Mouse (Mus musculus) thymus, adult 2 months (tissue): ENCODE measurements around the gene Btf3. TPM values are rescaled to one million over a fixed set of nuclear protein-coding genes. Genes with fewer than 3 reads are reported as not detected.
A peak's percentile ranks its signal among the peaks of the same experiment; 100 is the strongest.

ENCODE experiments used
- DNase-seq: peaks from one replicate; pipeline ENCODE4 v3.0.0; 2021
- H3K27ac ChIP-seq: fragments of 200-500 bp; 2 replicates; pipeline ENCODE4 v1.5.1; 2012; ENCODE audit warnings: low read length, control low read depth; ENCODE audit not compliant: control insufficient read depth, insufficient read depth
- H3K27me3 ChIP-seq: fragments of 200-500 bp; 2 replicates; pipeline ENCODE4 v1.6.1; 2012; ENCODE audit warnings: mild to moderate bottlenecking, low read length, moderate library complexity, mixed read lengths; ENCODE audit not compliant: control insufficient read depth, insufficient read depth
- H3K36me3 ChIP-seq: fragments of 200-500 bp; 2 replicates; pipeline ENCODE4 v1.6.1; 2012; ENCODE audit warnings: mild to moderate bottlenecking, low read length, moderate library complexity; ENCODE audit not compliant: control insufficient read depth, insufficient read depth
- H3K4me1 ChIP-seq: fragments of 200-500 bp; replicated peaks from 2 replicates; pipeline ENCODE4 v1.6.1; 2012; ENCODE audit warnings: low read length; ENCODE audit not compliant: control insufficient read depth, insufficient read depth
- H3K4me3 ChIP-seq: fragments of 200-500 bp; 2 replicates; pipeline ENCODE4 v1.5.1; 2012; ENCODE audit warnings: mild to moderate bottlenecking, low read length, control low read depth, moderate library complexity; ENCODE audit not compliant: control insufficient read depth, insufficient read depth
- CTCF ChIP-seq: fragments of 200-500 bp; IDR thresholded peaks from 2 replicates; pipeline ENCODE4 v1.5.1; 2012; ENCODE audit warnings: mild to moderate bottlenecking, control low read depth, low read length, moderate library complexity, borderline replicate concordance; ENCODE audit not compliant: control insufficient read depth, poor library complexity, insufficient read depth; ENCODE audit errors: extremely low read depth
- POLR2A ChIP-seq: fragments of 200-500 bp; IDR thresholded peaks from 2 replicates; pipeline ENCODE4 v1.6.1; 2012; ENCODE audit warnings: mild to moderate bottlenecking, low read length, control low read depth, moderate library complexity; ENCODE audit not compliant: control insufficient read depth, poor library complexity, insufficient read depth; ENCODE audit errors: extremely low read depth
- WGBS: fragments of 180-500 bp; shearing (Covaris S2); methylation state at CpG from one replicate; pipeline ENCODE4 v1.1.7; 2018; 5-methylcytosine and 5-hydroxymethylcytosine counted together
- polyA plus RNA-seq: library from polyadenylated mRNA; depleted of rRNA; stranded (reverse); fragments of >200 nt; gene quantifications from 2 replicates; pipeline ENCODE4 v1.2.3, GENCODE M21; 2012

Btf3 gene
- polyA plus RNA-seq, 1 experiment, result 200 TPM

GRCm38 (mm10) chr13:98306393-98306792, 10.4 kb downstream of the Btf3 start:
- TF ChIP-seq POLR2A (no peak), CTCF (no peak)
- Histone ChIP-seq H3K27me3 (no peaks in the 10 kb centered on the region), H3K4me1 (no peaks in the 10 kb centered on the region), H3K36me3 (peaks cover 30% of the 10 kb centered on the region), H3K4me3 (no peak overlapping the region), H3K27ac (no peak overlapping the region)
- DNase-seq, result no peak
- 72% methylated on average over 5 of the region's 5 CpGs for WGBS

- TF ChIP-seq POLR2A, result no peak
- no peak for TF ChIP-seq CTCF
- H3K4me1 ChIP-seq, result no peaks in the 10 kb centered on the region
- no peak overlapping the region for H3K27ac ChIP-seq
- no peak for DNase-seq
- H3K27me3 ChIP-seq, result no peaks in the 10 kb centered on the region
- peaks cover 19% of the 10 kb centered on the region for H3K36me3 ChIP-seq
- H3K4me3 ChIP-seq, result no peak overlapping the region
- 95% methylated on average over 9 of the region's 9 CpGs for WGBS
These were observed 11.5 kb downstream of the Btf3 start for GRCm38 (mm10) chr13:98305257-98305656.

GRCm38 (mm10) chr13:98298833-98299758, 17.7 kb downstream of the Btf3 start:
- Histone ChIP-seq H3K4me3 (no peak overlapping the region), H3K36me3 (no peaks in the 10 kb centered on the region), H3K27ac (no peak overlapping the region), H3K27me3 (no peaks in the 10 kb centered on the region), H3K4me1 (no peaks in the 10 kb centered on the region)
- TF ChIP-seq POLR2A, result no peak
- no peak for TF ChIP-seq CTCF
- DNase-seq, result peak; percentile 62
- 62% methylated on average over 21 of the region's 21 CpGs for WGBS

- Histone ChIP-seq H3K36me3 (no peaks in the 10 kb centered on the region), H3K4me3 (no peak overlapping the region), H3K4me1 (no peaks in the 10 kb centered on the region), H3K27me3 (no peaks in the 10 kb centered on the region), H3K27ac (no peak overlapping the region)
- DNase-seq, result no peak
- WGBS, result 94% methylated on average over 6 of the region's 6 CpGs
- TF ChIP-seq POLR2A (no peak), CTCF (no peak)
These were observed 18.8 kb downstream of the Btf3 start for GRCm38 (mm10) chr13:98297883-98298482.

- Histone ChIP-seq H3K4me1 (no peaks in the 10 kb centered on the region), H3K27ac (no peak overlapping the region), H3K27me3 (no peaks in the 10 kb centered on the region), H3K36me3 (no peaks in the 10 kb centered on the region), H3K4me3 (no peak overlapping the region)
- 67% methylated on average over 5 of the region's 5 CpGs for WGBS
- no peak for DNase-seq
- no peak for TF ChIP-seq POLR2A
- TF ChIP-seq CTCF, result no peak
These were observed 20.7 kb downstream of the Btf3 start for GRCm38 (mm10) chr13:98296072-98296471.

GRCm38 (mm10) chr13:98291712-98292111, 25.1 kb downstream of the Btf3 start:
- Histone ChIP-seq H3K4me3 (no peak overlapping the region), H3K4me1 (no peaks in the 10 kb centered on the region), H3K27ac (no peak overlapping the region), H3K27me3 (no peaks in the 10 kb centered on the region), H3K36me3 (no peaks in the 10 kb centered on the region)
- TF ChIP-seq CTCF (no peak), POLR2A (no peak)
- no peak for DNase-seq
- 82% methylated on average over 8 of the region's 8 CpGs for WGBS
